Comparison of ENCODE assay signal across 8 mouse cellular contexts in genomic region chr10:24711480-24712366, GRCm38 (mm10). TPM values are rescaled to one million over a fixed set of nuclear protein-coding genes. Genes with fewer than 3 reads are reported as not detected.
DNase-seq lines count a peak whose midpoint lies in the region; ATAC-seq and TF ChIP-seq lines count a peak whose summit lies in the region.

Gene Enpp1 (minus strand): TSS chr10:24712159.

- 0 out of 2 replicates have a peak, but pooled peaks have one; percentile 6 for TF ChIP-seq CTCF in liver, embryonic 14.5 days (IDR thresholded peaks at IDR 0.05; ENCODE audit: low read depth)

- peak within 1 kb of the TSS; percentile 58 for H3K27ac ChIP-seq in embryonic facial prominence, embryonic 10.5 days (replicated peaks)
- no peak within 1 kb of the TSS for H3K27ac ChIP-seq in liver, embryonic 14.5 days

- no peak for TF ChIP-seq EP300 in liver, embryonic 14.5 days (IDR thresholded peaks at IDR 0.05; ENCODE audit: low read depth)

- peak; percentile 73 for ATAC-seq in liver, embryonic 14.5 days (ENCODE audit: insufficient read depth)

- H3K4me2 ChIP-seq in liver, embryonic 14.5 days (ENCODE audit: low read depth) = peak within 1 kb of the TSS; percentile 95

- H3K9ac ChIP-seq in liver, embryonic 14.5 days (replicated peaks) = peak within 1 kb of the TSS; percentile 54

- WGBS in embryonic facial prominence, embryonic 10.5 days = under 1% methylated on average over 79 of the region's 79 CpGs
- WGBS in liver, embryonic 14.5 days (ENCODE audit: insufficient replicate concordance) = under 1% methylated on average over 79 of the region's 79 CpGs

- H3K27me3 ChIP-seq in embryonic facial prominence, embryonic 10.5 days (replicated peaks; ENCODE audit: low read depth, poor library complexity, severe bottlenecking) = peaks cover 55% of the 10 kb centered on the region
- peaks cover 7% of the 10 kb centered on the region for H3K27me3 ChIP-seq in liver, embryonic 14.5 days (ENCODE audit: control insufficient read depth, insufficient read depth, low read length)

- DNase-seq in layer of hippocampus, adult 18-20 months (ENCODE audit: low spot score in 2 of 2) = peak; percentile 11
- DNase-seq in layer of hippocampus, adult 8-10 months (ENCODE audit: low spot score in 2 of 2) = no peak
- DNase-seq in embryonic facial prominence, embryonic 10.5 days (ENCODE audit: low spot score) = peak; percentile 68
- DNase-seq in heart, adult 8-10 months (ENCODE audit: low spot score) = peak; percentile 47
- DNase-seq in kidney, adult 18-20 months = peak; percentile 87
- no peak for DNase-seq in liver, embryonic 14.5 days (ENCODE audit: low read depth in 3 of 3, low spot score in 3 of 3)
- peak; percentile 69 for DNase-seq in naive thymus-derived CD4-positive, alpha-beta T cell, adult 2 months (ENCODE audit: low read depth)
- peak; percentile 36 to 74 for DNase-seq in spleen, postnatal 4 days (ENCODE audit: low spot score in 2 of 2)

- peaks cover 14% of the 10 kb centered on the region for H3K4me1 ChIP-seq in embryonic facial prominence, embryonic 10.5 days
- H3K4me1 ChIP-seq in liver, embryonic 14.5 days (replicated peaks; ENCODE audit: control insufficient read depth in 2 of 2, insufficient read depth in 2 of 2, low read length in 1 of 2) = no peaks in the 10 kb centered on the region

- no peaks in the 10 kb centered on the region for H3K36me3 ChIP-seq in embryonic facial prominence, embryonic 10.5 days (replicated peaks)
- no peaks in the 10 kb centered on the region for H3K36me3 ChIP-seq in liver, embryonic 14.5 days (replicated peaks; ENCODE audit: control insufficient read depth, insufficient read depth, low read depth)

- H3K9me3 ChIP-seq in embryonic facial prominence, embryonic 10.5 days = no peaks in the 10 kb centered on the region
- H3K9me3 ChIP-seq in liver, embryonic 14.5 days (ENCODE audit: control insufficient read depth, low read length) = no peaks in the 10 kb centered on the region

- H3K4me3 ChIP-seq in embryonic facial prominence, embryonic 10.5 days = peak within 1 kb of the TSS; percentile 69
- H3K4me3 ChIP-seq in liver, embryonic 14.5 days (ENCODE audit: insufficient read depth in 1 of 2, low read depth in 2 of 2, low read length in 2 of 2) = peak within 1 kb of the TSS; percentile 68 to 69

RNA-seq across cellular contexts. Expression of gene Enpp1, which starts in this region (rescaled TPM):
- 1 to 10 TPM; 3.4 TPM for total RNA-seq in layer of hippocampus, adult 18-20 months (2021)
- 1 to 10 TPM; 3.7 to 5.7 (median 4.4) TPM for total RNA-seq in layer of hippocampus, adult 8-10 months (2022)
- 0.62 and 1.0 TPM in 2 replicates for polyA plus RNA-seq in embryonic facial prominence, embryonic 10.5 days (2016; fragmentation: Nextera tagmentation; extraction: Ambion mirVana)
- 1 to 10 TPM; 5.2 to 6.5 (median 5.5) TPM for total RNA-seq in heart, adult 8-10 months (2022)
- polyA plus RNA-seq in liver, embryonic 14.5 days (2012; rRNA removed) = 0.48 and 0.52 TPM in 2 replicates
- 1.7 and 2.3 TPM in 2 replicates for polyA plus RNA-seq in liver, embryonic 14.5 days (2014; fragmentation: Nextera tagmentation; extraction: Ambion mirVana)

Comparison
In these comparisons a context has a peak if more than half of its experiments do, and no peak if none do; other contexts are left out.
1. DNase-seq: peak in layer of hippocampus, adult 18-20 months (2 of 2), embryonic facial prominence, embryonic 10.5 days (single experiment), heart, adult 8-10 months (single experiment), kidney, adult 18-20 months (single experiment), naive thymus-derived CD4-positive, alpha-beta T cell, adult 2 months (single experiment) and spleen, postnatal 4 days (2 of 2); none in layer of hippocampus, adult 8-10 months (0 of 2) and liver, embryonic 14.5 days (0 of 3).